In the genomic region with DNA sequence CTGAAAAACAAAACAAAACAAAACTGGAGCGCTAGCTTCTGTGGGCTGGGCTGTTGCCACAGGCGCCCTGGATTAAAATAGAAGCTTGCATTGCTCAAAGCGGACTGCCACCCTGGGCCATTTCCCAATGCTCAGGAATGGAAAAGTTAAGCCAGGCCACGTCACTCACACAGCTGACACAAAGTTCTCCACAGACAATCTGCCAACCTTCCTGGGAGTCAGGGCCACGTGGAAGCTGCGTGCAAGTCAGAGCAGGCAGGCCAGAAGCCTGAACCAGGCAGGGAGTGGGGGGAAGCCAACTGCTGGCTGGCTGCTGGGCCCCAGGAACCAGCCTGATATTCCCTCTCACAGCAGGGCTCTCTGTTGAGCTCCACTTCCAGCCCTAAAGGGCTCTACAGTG, we compare ENCODE assay signal across 12 mouse cellular contexts. TPM values are rescaled to one million over a fixed set of nuclear protein-coding genes. Genes with fewer than 3 reads are reported as not detected.
A peak's percentile ranks its signal among the peaks of the same experiment; 100 is the strongest.
DNase-seq lines count a peak whose midpoint lies in the region; ATAC-seq and TF ChIP-seq lines count a peak whose summit lies in the region.
"Had no signal": no experiment of that assay in that cellular context is flagged by ENCODE, and none has a peak within 500 bp of the region (broad histone marks: within the 10 kb centered on the region; RNA-seq: fewer than 3 reads in every experiment).

No protein-coding gene starts in this region.

- H3K27me3 ChIP-seq in kidney, adult 2 months (replicated peaks; ENCODE audit: control insufficient read depth, insufficient read depth, low read length) = no peaks in the 10 kb centered on the region
- no peaks in the 10 kb centered on the region for H3K27me3 ChIP-seq in kidney, embryonic 15.5 days
- no peaks in the 10 kb centered on the region for H3K27me3 ChIP-seq in heart, embryonic 13.5 days (replicated peaks)
- H3K27me3 ChIP-seq: embryonic facial prominence, embryonic 13.5 days had no signal

- ATAC-seq in kidney, embryonic 15.5 days (replicated peaks; ENCODE audit: low FRiP score) = no peak
- 0 out of 2 replicates have a peak, but pooled peaks have one; percentile 16 for ATAC-seq in heart, embryonic 13.5 days (ENCODE audit: extremely low read depth, insufficient number of reproducible peaks, low FRiP score, low TSS enrichment)

- WGBS in kidney, adult 2 months = 75% methylated on average over 6 of the region's 6 CpGs
- WGBS in kidney, embryonic 15.5 days = 79% methylated on average over 6 of the region's 6 CpGs
- 69% methylated on average over 6 of the region's 6 CpGs for WGBS in bone marrow, adult 2 months
- WGBS in heart, embryonic 13.5 days = 44% methylated on average over 6 of the region's 6 CpGs

- TF ChIP-seq POLR2A in kidney, adult 2 months (IDR thresholded peaks at IDR 0.05; ENCODE audit: low read depth, low read length) = no peak
- no peak for TF ChIP-seq POLR2A in bone marrow, adult 2 months (IDR thresholded peaks at IDR 0.05; ENCODE audit: borderline replicate concordance, control insufficient read depth, low read depth, low read length)

- no peak overlapping the region for H3K4me2 ChIP-seq in kidney, embryonic 15.5 days
- H3K4me2 ChIP-seq in heart, embryonic 13.5 days = no peak overlapping the region
- H3K4me2 ChIP-seq: embryonic facial prominence, embryonic 13.5 days; midbrain, embryonic 11.5 days had no signal

- DNase-seq in kidney, adult 2 months = peak; percentile 21
- DNase-seq in lung, postnatal 25 days (ENCODE audit: low spot score) = peak; percentile 75
- DNase-seq in MN1 (ENCODE audit: low spot score) = no peak
- DNase-seq in kidney, postnatal 10 days = no peak
- no peak for DNase-seq in thymus, postnatal 36 days
- DNase-seq: kidney, adult 9 months had no signal

- H3K27ac ChIP-seq in kidney, adult 2 months (ENCODE audit: insufficient read depth, low read depth, low read length) = no peak overlapping the region
- no peak overlapping the region for H3K27ac ChIP-seq in kidney, embryonic 15.5 days
- peak overlapping the region; percentile 51; the same call in 1 of the 2 replicates for H3K27ac ChIP-seq in bone marrow, adult 2 months (ENCODE audit: control insufficient read depth, insufficient read depth, low read depth, low read length, poor library complexity)
- peak overlapping the region; percentile 48; the same call in 1 of the 2 replicates for H3K27ac ChIP-seq in heart, embryonic 13.5 days (replicated peaks)
- H3K27ac ChIP-seq: embryonic facial prominence, embryonic 13.5 days had no signal

- H3K9me3 ChIP-seq in kidney, embryonic 15.5 days (replicated peaks) = no peaks in the 10 kb centered on the region
- no peaks in the 10 kb centered on the region for H3K9me3 ChIP-seq in heart, embryonic 13.5 days
- H3K9me3 ChIP-seq: embryonic facial prominence, embryonic 13.5 days had no signal

- no peak overlapping the region for H3K9ac ChIP-seq in kidney, embryonic 15.5 days
- H3K9ac ChIP-seq in heart, embryonic 13.5 days = no peak overlapping the region
- H3K9ac ChIP-seq: embryonic facial prominence, embryonic 13.5 days had no signal

- TF ChIP-seq CTCF in kidney, adult 2 months (conservative IDR thresholded peaks at IDR 0.05; ENCODE audit: insufficient read depth, insufficient read length, low read depth, low read length) = no peak
- TF ChIP-seq CTCF in bone marrow, adult 2 months (IDR thresholded peaks at IDR 0.05; ENCODE audit: control insufficient read depth, insufficient read depth, low read length) = no peak

- H3K4me3 ChIP-seq in kidney, adult 2 months (ENCODE audit: insufficient read depth, low read depth, low read length) = no peak overlapping the region
- H3K4me3 ChIP-seq in kidney, embryonic 15.5 days (replicated peaks) = no peak overlapping the region
- H3K4me3 ChIP-seq in bone marrow, adult 2 months (replicated peaks; ENCODE audit: control insufficient read depth, low read depth, low read length) = no peak overlapping the region
- no peak overlapping the region for H3K4me3 ChIP-seq in heart, embryonic 13.5 days
- H3K4me3 ChIP-seq: embryonic facial prominence, embryonic 13.5 days had no signal

- H3K4me1 ChIP-seq in kidney, adult 2 months (ENCODE audit: control insufficient read depth, insufficient read depth, low read length) = no peaks in the 10 kb centered on the region
- H3K4me1 ChIP-seq in kidney, embryonic 15.5 days = no peaks in the 10 kb centered on the region
- H3K4me1 ChIP-seq in bone marrow, adult 2 months (ENCODE audit: control insufficient read depth, insufficient read depth, low read length) = no peaks in the 10 kb centered on the region
- no peaks in the 10 kb centered on the region for H3K4me1 ChIP-seq in heart, embryonic 13.5 days
- H3K4me1 ChIP-seq: embryonic facial prominence, embryonic 13.5 days had no signal

- H3K36me3 ChIP-seq in kidney, adult 2 months (ENCODE audit: control insufficient read depth, insufficient read depth, low read length) = no peaks in the 10 kb centered on the region
- no peaks in the 10 kb centered on the region for H3K36me3 ChIP-seq in kidney, embryonic 15.5 days
- H3K36me3 ChIP-seq in heart, embryonic 13.5 days = no peaks in the 10 kb centered on the region
- H3K36me3 ChIP-seq: embryonic facial prominence, embryonic 13.5 days; G1E had no signal

RNA-seq across cellular contexts. Expression of gene Serpina12, which starts 2.8 kb away (rescaled TPM):
- not detected in 2 replicates for polyA plus RNA-seq in kidney, adult 2 months (2012; rRNA removed)
- not detected in 2 replicates for polyA plus RNA-seq in kidney, embryonic 15.5 days (2015; fragmentation: Nextera tagmentation; extraction: Ambion mirVana)
- 0.82 and 0.86 TPM in 2 replicates for polyA plus RNA-seq in bone marrow, adult 2 months (2011; ENCODE audit: insufficient read depth, insufficient read length, low replicate concordance, missing spikeins)
- 0.04 TPM in 1 of 2 replicates, not detected in the other for polyA plus RNA-seq in heart, embryonic 13.5 days (2015; fragmentation: Nextera tagmentation; extraction: Ambion mirVana)
- polyA plus RNA-seq: embryonic facial prominence, embryonic 13.5 days; G1E; midbrain, embryonic 11.5 days had no signal

RNA-seq across cellular contexts. Expression of gene Serpina9, which starts 27.8 kb away (rescaled TPM):
- not detected in 2 replicates for polyA plus RNA-seq in kidney, adult 2 months (2012; rRNA removed)
- polyA plus RNA-seq in kidney, embryonic 15.5 days (2015; fragmentation: Nextera tagmentation; extraction: Ambion mirVana) = not detected in 2 replicates
- polyA plus RNA-seq in bone marrow, adult 2 months (2011; ENCODE audit: insufficient read depth, insufficient read length, low replicate concordance, missing spikeins) = not detected in 2 replicates
- 0.55 and 0.72 TPM in 2 replicates for polyA plus RNA-seq in heart, embryonic 13.5 days (2015; fragmentation: Nextera tagmentation; extraction: Ambion mirVana)
- polyA plus RNA-seq: G1E; midbrain, embryonic 11.5 days had no signal

RNA-seq across cellular contexts. Expression of gene Serpina11, which starts 51.6 kb away (rescaled TPM):
- 0.11 TPM in 1 of 2 replicates, not detected in the other for polyA plus RNA-seq in kidney, adult 2 months (2012; rRNA removed)
- polyA plus RNA-seq in kidney, embryonic 15.5 days (2015; fragmentation: Nextera tagmentation; extraction: Ambion mirVana) = 0.50 TPM in 1 of 2 replicates, not detected in the other
- polyA plus RNA-seq in bone marrow, adult 2 months (2011; ENCODE audit: insufficient read depth, insufficient read length, low replicate concordance, missing spikeins) = 1.4 TPM in 1 of 2 replicates, not detected in the other
- 0.17 TPM in 1 of 2 replicates, not detected in the other for polyA plus RNA-seq in heart, embryonic 13.5 days (2015; fragmentation: Nextera tagmentation; extraction: Ambion mirVana)
- polyA plus RNA-seq: embryonic facial prominence, embryonic 13.5 days; G1E; midbrain, embryonic 11.5 days had no signal

RNA-seq across cellular contexts. Expression of gene Serpina5, which starts 59.5 kb away (rescaled TPM):
- polyA plus RNA-seq in kidney, adult 2 months (2012; rRNA removed) = not detected in 2 replicates
- polyA plus RNA-seq in kidney, embryonic 15.5 days (2015; fragmentation: Nextera tagmentation; extraction: Ambion mirVana) = not detected in 2 replicates
- polyA plus RNA-seq in bone marrow, adult 2 months (2011; ENCODE audit: insufficient read depth, insufficient read length, low replicate concordance, missing spikeins) = not detected in 2 replicates
- not detected in 2 replicates for polyA plus RNA-seq in heart, embryonic 13.5 days (2015; fragmentation: Nextera tagmentation; extraction: Ambion mirVana)
- polyA plus RNA-seq: embryonic facial prominence, embryonic 13.5 days; G1E; midbrain, embryonic 11.5 days had no signal

Comparison
In these comparisons a context has a peak if more than half of its experiments do, and no peak if none do; other contexts are left out.
1. DNase-seq: peak in kidney, adult 2 months (single experiment) and lung, postnatal 25 days (single experiment); none in MN1 (single experiment), kidney, postnatal 10 days (single experiment) and thymus, postnatal 36 days (0 of 2).
2. H3K27ac ChIP-seq: peak in bone marrow, adult 2 months (single experiment) and heart, embryonic 13.5 days (single experiment); none in kidney, adult 2 months (single experiment) and kidney, embryonic 15.5 days (single experiment).